Mouse (Mus musculus): Measurements from ENCODE around the gene Gstcd. TPM values are rescaled to one million over a fixed set of nuclear protein-coding genes. Genes with fewer than 3 reads are reported as not detected.

Gene Gstcd
- polyA plus RNA-seq, 1 experiment from 2014 or later, result 13.6 TPM

GRCm38 (mm10) chr3:132940181-132940990 is 151.4 kb downstream of the Gstcd start:
- H3K9me3 ChIP-seq (ENCODE audit: control insufficient read depth, low read length), result no peaks in the 10 kb centered on the region
- no peaks in the 10 kb centered on the region for H3K4me1 ChIP-seq (replicated peaks; ENCODE audit: control insufficient read depth, insufficient read depth, low read length)
- ATAC-seq (replicated peaks; ENCODE audit: low FRiP score) (no peak), DNase-seq (ENCODE audit: low spot score) (no peak)
- no peaks in the 10 kb centered on the region for H3K27me3 ChIP-seq (ENCODE audit: control insufficient read depth, insufficient read depth, low read length)
- H3K27ac ChIP-seq (ENCODE audit: low read depth, low read length), result no peak overlapping the region
- no peak overlapping the region for H3K4me3 ChIP-seq (ENCODE audit: low read depth, low read length)
- WGBS, result 88% methylated on average over 10 of the region's 10 CpGs
- H3K4me2 ChIP-seq (ENCODE audit: low read depth, low read length, severe bottlenecking), result no peak overlapping the region
- no peak overlapping the region for H3K9ac ChIP-seq (ENCODE audit: low read length)
- no peaks in the 10 kb centered on the region for H3K36me3 ChIP-seq (ENCODE audit: control insufficient read depth, insufficient read depth, low read length)

GRCm38 (mm10) chr3:132939006-132939405 is 152.8 kb downstream of the Gstcd start:
- no peak overlapping the region for H3K9ac ChIP-seq (ENCODE audit: low read length)
- no peaks in the 10 kb centered on the region for H3K4me1 ChIP-seq (replicated peaks; ENCODE audit: control insufficient read depth, insufficient read depth, low read length)
- H3K27ac ChIP-seq (ENCODE audit: low read depth, low read length), result no peak overlapping the region
- H3K4me3 ChIP-seq (ENCODE audit: low read depth, low read length), result no peak overlapping the region
- H3K4me2 ChIP-seq (ENCODE audit: low read depth, low read length, severe bottlenecking), result no peak overlapping the region
- DNase-seq (ENCODE audit: low spot score) (no peak), ATAC-seq (replicated peaks; ENCODE audit: low FRiP score) (no peak)
- no peaks in the 10 kb centered on the region for H3K27me3 ChIP-seq (ENCODE audit: control insufficient read depth, insufficient read depth, low read length)
- H3K9me3 ChIP-seq (ENCODE audit: control insufficient read depth, low read length), result no peaks in the 10 kb centered on the region
- H3K36me3 ChIP-seq (ENCODE audit: control insufficient read depth, insufficient read depth, low read length), result no peaks in the 10 kb centered on the region
- 71% methylated on average over 8 of the region's 8 CpGs for WGBS

DNA sequence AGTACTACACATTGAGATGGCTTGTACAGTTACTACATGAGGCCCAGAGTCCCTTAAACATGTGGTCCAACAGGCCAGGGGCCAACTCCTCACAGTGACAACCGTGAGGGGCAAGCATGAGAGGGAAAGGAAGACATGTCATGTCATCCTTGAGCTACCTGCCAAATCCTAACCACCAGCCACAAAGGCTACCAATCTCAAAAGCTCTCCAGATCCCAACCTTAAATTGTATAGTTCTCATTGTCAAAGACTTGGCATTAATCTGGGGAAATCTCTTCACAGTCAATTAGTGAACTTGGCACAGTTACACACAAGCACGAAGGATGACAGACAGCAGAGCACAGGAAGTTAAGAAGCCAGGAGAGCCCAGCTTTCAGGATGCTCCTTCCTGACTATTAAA is 157.2 kb downstream of the Gstcd start:
- Histone ChIP-seq H3K9me3 (ENCODE audit: control insufficient read depth, low read length) (no peaks in the 10 kb centered on the region), H3K27ac (ENCODE audit: low read depth, low read length) (no peak overlapping the region), H3K4me1 (replicated peaks; ENCODE audit: control insufficient read depth, insufficient read depth, low read length) (no peaks in the 10 kb centered on the region), H3K4me2 (ENCODE audit: low read depth, low read length, severe bottlenecking) (no peak overlapping the region), H3K4me3 (ENCODE audit: low read depth, low read length) (no peak overlapping the region), H3K9ac (ENCODE audit: low read length) (no peak overlapping the region), H3K36me3 (ENCODE audit: control insufficient read depth, insufficient read depth, low read length) (no peaks in the 10 kb centered on the region), H3K27me3 (ENCODE audit: control insufficient read depth, insufficient read depth, low read length) (no peaks in the 10 kb centered on the region)
- ATAC-seq (replicated peaks; ENCODE audit: low FRiP score), result no peak
- 82% methylated on average over 2 of the region's 2 CpGs for WGBS
- no peak for DNase-seq (ENCODE audit: low spot score)

Other genes starting within 250 kb of the Gstcd start
- gene Npnt, start 141.7 kb downstream of the Gstcd start, polyA plus RNA-seq (2014; fragmentation: Nextera tagmentation; extraction: Ambion mirVana), result 6.8 TPM in 2 replicates
- gene Ints12, start 193 bp downstream of the Gstcd start, polyA plus RNA-seq (2014; fragmentation: Nextera tagmentation; extraction: Ambion mirVana), result 22.4 and 22.9 TPM in 2 replicates
- gene Arhgef38, start 142.9 kb upstream of the Gstcd start, polyA plus RNA-seq (2014; fragmentation: Nextera tagmentation; extraction: Ambion mirVana), result 0.07 TPM in 1 of 2 replicates, not detected in the other
- 75.1 and 76.7 TPM in 2 replicates for gene Ppa2, start 218.1 kb upstream of the Gstcd start, polyA plus RNA-seq (2014; fragmentation: Nextera tagmentation; extraction: Ambion mirVana)